25 mouse cellular contexts compared by ENCODE assay signal in the genomic region with DNA sequence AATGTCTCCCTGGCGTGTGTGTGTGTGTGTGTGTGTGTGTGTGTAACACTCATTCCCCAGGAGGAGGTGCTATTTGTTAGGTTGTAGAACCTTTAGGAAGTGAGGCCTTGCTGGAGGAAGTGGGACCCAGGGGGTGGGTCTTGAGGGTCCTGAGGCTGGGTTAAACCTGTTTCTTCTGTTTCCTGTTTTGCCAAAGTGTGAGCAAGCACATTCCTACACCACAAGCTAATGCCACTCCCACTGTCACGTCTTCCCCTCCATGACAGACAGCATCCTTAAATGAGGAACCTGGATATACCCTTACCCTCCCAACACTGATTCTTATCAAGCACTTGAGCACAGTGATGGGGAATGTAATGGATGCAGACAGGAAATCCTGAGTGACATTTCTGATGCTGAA.
DNase-seq lines count a peak whose midpoint lies in the region; ATAC-seq and TF ChIP-seq lines count a peak whose summit lies in the region.
"Had no signal": no experiment of that assay in that cellular context is flagged by ENCODE, and none has a peak within 500 bp of the region (broad histone marks: within the 10 kb centered on the region; RNA-seq: fewer than 3 reads in every experiment).

No protein-coding gene starts in this region.

- no peaks in the 10 kb centered on the region for H3K36me3 ChIP-seq in liver, embryonic 11.5 days (ENCODE audit: control insufficient read depth, insufficient read depth, low read length)
- no peaks in the 10 kb centered on the region for H3K36me3 ChIP-seq in liver, postnatal 0 days (replicated peaks; ENCODE audit: insufficient read depth, low read length)
- H3K36me3 ChIP-seq: embryonic facial prominence, embryonic 12.5 days; embryonic facial prominence, embryonic 15.5 days; heart, embryonic 12.5 days; heart, embryonic 15.5 days had no signal

- H3K4me2 ChIP-seq in liver, embryonic 11.5 days = no peak overlapping the region
- H3K4me2 ChIP-seq in liver, postnatal 0 days (ENCODE audit: low read depth, low read length) = no peak overlapping the region
- H3K4me2 ChIP-seq: embryonic facial prominence, embryonic 12.5 days; embryonic facial prominence, embryonic 15.5 days; heart, embryonic 12.5 days; heart, embryonic 15.5 days; hindbrain, embryonic 14.5 days had no signal

- H3K9me3 ChIP-seq in liver, embryonic 11.5 days (ENCODE audit: control insufficient read depth, low read length) = no peaks in the 10 kb centered on the region
- no peaks in the 10 kb centered on the region for H3K9me3 ChIP-seq in liver, postnatal 0 days (ENCODE audit: low read length)
- H3K9me3 ChIP-seq: embryonic facial prominence, embryonic 12.5 days; embryonic facial prominence, embryonic 15.5 days; heart, embryonic 12.5 days; heart, embryonic 15.5 days had no signal

- WGBS in liver, embryonic 11.5 days = 55% methylated on average over 2 of the region's 2 CpGs
- 44% methylated on average over 2 of the region's 2 CpGs for WGBS in liver, postnatal 0 days (ENCODE audit: insufficient replicate concordance)

- no peak overlapping the region for H3K4me3 ChIP-seq in liver, embryonic 11.5 days (ENCODE audit: low read depth, low read length)
- H3K4me3 ChIP-seq in liver, postnatal 0 days (ENCODE audit: low read depth, low read length) = no peak overlapping the region
- H3K4me3 ChIP-seq: embryonic facial prominence, embryonic 12.5 days; embryonic facial prominence, embryonic 15.5 days; heart, embryonic 12.5 days; heart, embryonic 15.5 days had no signal

- no peak overlapping the region for H3K27ac ChIP-seq in liver, embryonic 11.5 days (ENCODE audit: low read depth, low read length)
- H3K27ac ChIP-seq in liver, postnatal 0 days (ENCODE audit: low read depth) = no peak overlapping the region
- H3K27ac ChIP-seq: embryonic facial prominence, embryonic 12.5 days; embryonic facial prominence, embryonic 15.5 days; heart, embryonic 15.5 days; hindbrain, embryonic 14.5 days; hindbrain, postnatal 0 days had no signal

- no peak for TF ChIP-seq CTCF in liver, postnatal 0 days (IDR thresholded peaks at IDR 0.05; ENCODE audit: low read depth)

- ATAC-seq in liver, embryonic 11.5 days (replicated peaks; ENCODE audit: low FRiP score) = peak; percentile 15
- ATAC-seq in liver, postnatal 0 days = no peak
- ATAC-seq in hematopoietic stem cell, adult 5-6 weeks (replicated peaks in 1 of 2; ENCODE audit: insufficient read depth in 1 of 2, low FRiP score in 2 of 2, low TSS enrichment in 1 of 2, low read depth in 1 of 2, poor library complexity in 2 of 2, severe bottlenecking in 2 of 2) = peak; percentile 57 to 64
- ATAC-seq: activated CD4-positive, CD25-positive, alpha-beta regulatory T cell, adult 4 months; forebrain, embryonic 14.5 days; forebrain, postnatal 0 days; hindbrain, postnatal 0 days had no signal

- no peak for TF ChIP-seq EP300 in liver, postnatal 0 days (IDR thresholded peaks at IDR 0.05; ENCODE audit: low read depth)

- H3K27me3 ChIP-seq in liver, embryonic 11.5 days (replicated peaks; ENCODE audit: control insufficient read depth, insufficient read depth, low read length) = no peaks in the 10 kb centered on the region
- H3K27me3 ChIP-seq in liver, postnatal 0 days (ENCODE audit: insufficient read depth, low read length) = no peaks in the 10 kb centered on the region
- H3K27me3 ChIP-seq: embryonic facial prominence, embryonic 12.5 days; embryonic facial prominence, embryonic 15.5 days; heart, embryonic 12.5 days; heart, embryonic 15.5 days had no signal

- DNase-seq in heart, adult 11 months = peak; percentile 72
- DNase-seq in heart, adult 9 months (ENCODE audit: low spot score in 2 of 2) = no peak
- DNase-seq in kidney, adult 11 months = peak; percentile 6
- no peak for DNase-seq in kidney, postnatal 25 days
- no peak for DNase-seq in liver, embryonic 11.5 days (ENCODE audit: low spot score)
- no peak for DNase-seq in liver, postnatal 0 days
- DNase-seq in spleen, postnatal 36 days (ENCODE audit: low spot score in 2 of 2) = no peak
- DNase-seq: adrenal gland, adult 8-10 months; adrenal gland, postnatal 25 days; cerebellum, adult 18-20 months; cerebellum, adult 9-10 months; cerebellum, postnatal 14 days; forebrain, postnatal 0 days; gastrocnemius, postnatal 25 days; heart, postnatal 10 days; heart, postnatal 36 days had no signal

- H3K4me1 ChIP-seq in liver, embryonic 11.5 days (replicated peaks; ENCODE audit: control insufficient read depth, insufficient read depth, low read length) = no peaks in the 10 kb centered on the region
- no peaks in the 10 kb centered on the region for H3K4me1 ChIP-seq in liver, postnatal 0 days (ENCODE audit: insufficient read depth)
- H3K4me1 ChIP-seq: embryonic facial prominence, embryonic 12.5 days; embryonic facial prominence, embryonic 15.5 days; heart, embryonic 12.5 days; heart, embryonic 15.5 days had no signal

- no peak overlapping the region for H3K9ac ChIP-seq in liver, embryonic 11.5 days (ENCODE audit: low read depth, low read length)
- no peak overlapping the region for H3K9ac ChIP-seq in liver, postnatal 0 days (replicated peaks)
- H3K9ac ChIP-seq: embryonic facial prominence, embryonic 12.5 days; embryonic facial prominence, embryonic 15.5 days; forebrain, postnatal 0 days; heart, embryonic 12.5 days; heart, embryonic 15.5 days; hindbrain, embryonic 14.5 days had no signal

Comparison
In these comparisons a context has a peak if more than half of its experiments do, and no peak if none do; other contexts are left out.
1. DNase-seq: peak in heart, adult 11 months (single experiment) and kidney, adult 11 months (single experiment); none in heart, adult 9 months (0 of 2), kidney, postnatal 25 days (0 of 2), liver, embryonic 11.5 days (single experiment), liver, postnatal 0 days (single experiment) and spleen, postnatal 36 days (0 of 2).